Mouse (Mus musculus): ENCODE data around the gene Sirt1.

- TF ChIP-seq EP300 (IDR thresholded peaks at IDR 0.05; ENCODE audit: low read depth) (no peak), CTCF (IDR thresholded peaks at IDR 0.05; ENCODE audit: low read depth) (no peak)
Observed at GRCm38 (mm10) chr10:63415850-63416249, 34.3 kb upstream of the Sirt1 start.
